Mouse (Mus musculus) embryonic fibroblast, embryonic 13.5 days (primary cell): Measurements from ENCODE around the gene Lmod2.

Experiments used
- CTCF ChIP-seq: IDR thresholded peaks from 2 replicates; pipeline ENCODE4 v1.5.1; 2011; ENCODE audit warnings: mild to moderate bottlenecking, control low read depth, low read length, moderate library complexity, borderline replicate concordance; ENCODE audit not compliant: insufficient read depth
- POLR2A ChIP-seq: IDR thresholded peaks from 2 replicates; pipeline ENCODE4 v1.6.1; 2011; ENCODE audit warnings: low read depth, mild to moderate bottlenecking, control low read depth, low read length, moderate library complexity

DNA sequence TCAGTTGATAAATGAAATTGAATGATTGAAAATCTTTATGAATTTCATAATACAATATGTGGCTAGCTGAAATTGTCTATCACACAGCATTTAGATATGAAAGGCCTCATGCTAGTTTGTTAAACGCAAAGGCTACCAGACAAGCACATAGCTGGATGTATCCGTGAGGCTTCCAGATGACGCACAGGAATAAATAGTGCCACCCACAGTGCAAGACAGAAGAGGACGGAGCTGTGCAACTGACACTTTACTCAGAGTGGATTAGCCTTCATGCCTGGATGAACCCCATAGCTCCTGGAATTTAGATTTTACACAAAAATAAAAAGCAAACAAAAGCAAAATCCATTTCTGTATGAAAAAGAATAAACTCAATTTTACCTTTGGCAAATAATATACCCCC is 16.4 kb downstream of the Lmod2 start:
- TF ChIP-seq CTCF (no peak), POLR2A (no peak)
